Mouse (Mus musculus) ES-E14 (cell line): ENCODE measurements at regions not wholly inside any gene's neighbourhood (a gene's known extent, or its start where the extent isn't known, plus 50 kb on each side); places are given as distances from the start of the nearest gene placed in this dataset.

Source experiments
- DNase-seq: peaks from one replicate; pipeline ENCODE4 v3.0.0-alpha.2; 2013; ENCODE audit warnings: low read depth, low spot score
- H3K27ac ChIP-seq: 2 replicates; pipeline ENCODE4 v1.5.1; 2012; ENCODE audit warnings: low read depth, mild to moderate bottlenecking, low read length, moderate library complexity, mixed read lengths; ENCODE audit not compliant: poor library complexity, insufficient read depth, severe bottlenecking
- H3K36me3 ChIP-seq: 2 replicates; pipeline ENCODE4 v1.6.1; 2012; ENCODE audit warnings: mild to moderate bottlenecking, low read length, moderate library complexity, mixed read lengths; ENCODE audit not compliant: control insufficient read depth, poor library complexity, insufficient read depth, severe bottlenecking
- H3K4me1 ChIP-seq, 2 experiments: fragments of 150-350 bp in 1 of 2; sonication (generic) in 1 of 2; 2 replicates each; pipeline ENCODE4 v1.6.1; 2012; ENCODE audit warnings: low read length in 2 of 2, mild to moderate bottlenecking in 1 of 2, mixed read lengths in 1 of 2; ENCODE audit not compliant: control insufficient read depth in 2 of 2, insufficient read depth in 2 of 2, poor library complexity in 1 of 2
- H3K4me3 ChIP-seq, 2 experiments: fragments of 150-350 bp in 1 of 2; sonication (generic) in 1 of 2; 2 replicates each; pipeline ENCODE4 v1.5.1; 2012; ENCODE audit warnings: low read length in 2 of 2, low read depth in 1 of 2, mild to moderate bottlenecking in 1 of 2, mixed read lengths in 1 of 2; ENCODE audit not compliant: insufficient read depth in 1 of 2, poor library complexity in 1 of 2, severe bottlenecking in 1 of 2
- H3K9ac ChIP-seq: 2 replicates; pipeline ENCODE4 v1.6.1; 2012; ENCODE audit warnings: low read depth, mild to moderate bottlenecking, low read length, mixed read lengths; ENCODE audit not compliant: poor library complexity, insufficient read depth, severe bottlenecking
- H3K9me3 ChIP-seq: fragments of 150-350 bp; sonication (generic); 2 replicates; pipeline ENCODE4 v1.6.1; 2012; ENCODE audit warnings: low read depth, mild to moderate bottlenecking, low read length; ENCODE audit not compliant: control insufficient read depth, insufficient read depth
- CHD2 ChIP-seq: IDR thresholded peaks from 2 replicates; pipeline ENCODE4 v1.6.1; 2014; ENCODE audit warnings: mild to moderate bottlenecking, low read depth, low read length, inconsistent platforms
- HCFC1 ChIP-seq: IDR thresholded peaks from 2 replicates; pipeline ENCODE4 v1.6.1; 2012; ENCODE audit warnings: low read length, inconsistent platforms, borderline replicate concordance; ENCODE audit not compliant: insufficient read depth
- MAFK ChIP-seq: IDR thresholded peaks from 2 replicates; pipeline ENCODE4 v1.6.1; 2014; ENCODE audit warnings: mild to moderate bottlenecking, low read depth, low read length, inconsistent platforms; ENCODE audit not compliant: insufficient read depth
- ZC3H11A ChIP-seq: IDR thresholded peaks from 2 replicates; pipeline ENCODE4 v1.6.1; 2012; ENCODE audit warnings: low read depth, mild to moderate bottlenecking, inconsistent platforms, low read length, borderline replicate concordance
- ZNF384 ChIP-seq: IDR thresholded peaks from 2 replicates; pipeline ENCODE4 v1.6.1; 2012; ENCODE audit warnings: low read depth, low read length, inconsistent platforms
- in situ Hi-C, 2 experiments: fragments of 600-800 bp; cut with MboI; formaldehyde crosslinking; loops; one replicate each; pipeline ENCODE4 v1.15.1; 2025; ENCODE audit warnings: low sequenced_read_pairs in 2 of 2, inconsistent platforms in 1 of 2; ENCODE audit not compliant: unreplicated experiment in 2 of 2

DNA sequence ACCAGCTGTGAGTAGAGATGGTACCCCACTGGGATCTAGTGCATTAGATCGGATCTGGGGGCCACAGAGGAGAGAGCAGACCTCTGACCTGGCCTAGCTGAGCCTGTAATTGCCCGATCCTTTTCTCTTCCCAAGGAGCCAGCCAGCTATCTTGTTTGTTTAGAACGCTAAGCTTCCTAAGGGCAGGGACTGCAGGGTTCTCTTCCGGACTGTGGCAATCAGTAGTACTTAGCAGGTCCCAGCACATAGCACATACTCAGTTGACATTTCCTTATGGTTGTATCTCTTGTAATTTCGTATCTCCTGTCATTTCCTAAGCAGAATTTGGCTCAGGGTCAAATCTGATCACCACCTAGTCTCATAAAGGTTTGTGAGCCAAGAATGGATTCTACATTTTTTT is 68.7 kb downstream of the Zfp281 start:
- no peak for TF ChIP-seq ZC3H11A
- TF ChIP-seq HCFC1 = no peak
- no peak for TF ChIP-seq CHD2
- Histone ChIP-seq H3K27ac (peak overlapping the region; percentile 56; the same call in 1 of the 2 replicates), H3K4me3 (no peak overlapping the region; a peak in 1 of 4 replicates), H3K9ac (peak overlapping the region; percentile 63; the same call in 1 of the 2 replicates), H3K4me1 (peaks cover 16 to 18% of the 10 kb centered on the region in 2 experiments), H3K36me3 (0 out of 2 replicates have a peak, but pooled peaks cover 3% of the 10 kb centered on the region), H3K9me3 (no peaks in the 10 kb centered on the region)
- DNase-seq = no peak
- in situ Hi-C loops = no loop called here

GRCm38 (mm10) chr1:136694983-136695382 is 70.3 kb downstream of the Zfp281 start:
- Histone ChIP-seq H3K4me1 (peaks cover 14 to 17% of the 10 kb centered on the region in 2 experiments), H3K27ac (peak overlapping the region; percentile 96), H3K36me3 (no peaks in the 10 kb centered on the region; the same call in 1 of the 2 replicates), H3K4me3 (no peak overlapping the region; a peak in 1 of 4 replicates), H3K9ac (peak overlapping the region; percentile 13; the same call in 1 of the 2 replicates), H3K9me3 (no peaks in the 10 kb centered on the region)
- TF ChIP-seq MAFK = 0 out of 2 replicates have a peak, but pooled peaks have one; percentile 5
- no peak for TF ChIP-seq HCFC1
- TF ChIP-seq ZNF384 = peak; percentile 94
- TF ChIP-seq ZC3H11A = no peak
- TF ChIP-seq CHD2 = 0 out of 2 replicates have a peak, but pooled peaks have one; percentile 38
- in situ Hi-C loops = no loop called here
- peak; percentile 93 for DNase-seq

DNA sequence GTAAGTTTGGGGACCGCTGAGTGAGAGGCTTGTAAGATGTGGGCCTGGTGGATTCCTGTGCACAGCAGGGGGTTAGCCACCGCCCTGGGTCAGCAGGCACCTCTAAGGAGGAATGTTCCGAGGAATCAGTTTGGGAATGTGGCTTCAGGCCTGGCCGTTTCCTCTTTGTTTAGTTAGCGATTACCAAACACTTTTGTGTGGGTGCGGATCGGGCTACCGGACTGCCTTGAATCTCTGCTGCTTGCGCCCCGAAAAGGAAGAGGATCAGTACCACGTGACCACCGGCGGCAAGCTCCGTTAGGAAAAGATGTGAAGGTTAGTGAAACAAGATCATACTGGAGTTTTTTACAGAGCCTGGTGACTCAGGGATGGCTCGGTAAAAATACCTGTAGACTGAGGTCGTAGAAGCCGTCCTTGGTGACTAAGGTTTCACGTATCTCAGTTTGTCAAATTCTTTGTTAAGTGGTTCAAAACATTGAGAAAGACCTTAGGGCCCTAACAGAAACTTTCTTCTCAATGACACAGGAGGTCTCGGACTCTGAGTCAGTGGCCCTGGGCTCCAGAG is 71.5 kb downstream of the Zfp281 start:
- Histone ChIP-seq H3K27ac (peak overlapping the region; percentile 96), H3K4me1 (peaks cover 9 to 17% of the 10 kb centered on the region in 2 experiments), H3K4me3 (peak overlapping the region; percentile 67 to 68), H3K9ac (peak overlapping the region; percentile 75), H3K9me3 (no peaks in the 10 kb centered on the region), H3K36me3 (peaks cover 4% of the 10 kb centered on the region)
- peak; percentile 96 for DNase-seq
- in situ Hi-C loops = no loop called here
- TF ChIP-seq ZC3H11A (no peak), ZNF384 (0 out of 2 replicates have a peak, but pooled peaks have one; percentile 16), MAFK (0 out of 2 replicates have a peak, but pooled peaks have one; percentile 23)

- Histone ChIP-seq H3K4me3 (peak overlapping the region; percentile 40 to 51), H3K27ac (peak overlapping the region; percentile 96), H3K9me3 (no peaks in the 10 kb centered on the region), H3K36me3 (peaks cover 4% of the 10 kb centered on the region), H3K9ac (peak overlapping the region; percentile 75), H3K4me1 (peaks cover 7% of the 10 kb centered on the region in 2 experiments)
- no peak for DNase-seq
- no peak for TF ChIP-seq HCFC1
- TF ChIP-seq ZNF384 = no peak
- no peak for TF ChIP-seq CHD2
- TF ChIP-seq ZC3H11A = no peak
- TF ChIP-seq MAFK = no peak
- in situ Hi-C loops = no loop called here
Measured at GRCm38 (mm10) chr1:136698454-136699152, 73.9 kb downstream of the Zfp281 start.
